Mouse (Mus musculus): Measurements from ENCODE around the gene Ssh2.

GRCm38 (mm10) chr11:77214142-77214692 lies 1.9 kb upstream of the Ssh2 start:
- no peak for TF ChIP-seq POLR2A (IDR thresholded peaks at IDR 0.05; ENCODE audit: extremely low read depth, insufficient read depth, low read length)
- no peak for TF ChIP-seq CTCF (IDR thresholded peaks at IDR 0.05; ENCODE audit: extremely low read depth, insufficient read depth, low read length)
